Mouse (Mus musculus) v-Abl transformed pro-B cells (cell line): ENCODE measurements at regions not wholly inside any gene's neighbourhood (a gene's known extent, or its start where the extent isn't known, plus 50 kb on each side); places are given as distances from the start of the nearest gene placed in this dataset.

ENCODE experiments used
- in situ Hi-C, 2 experiments: fragments of 400-800 bp; cut with MboI; formaldehyde crosslinking; loops; one replicate each; pipeline ENCODE4 v1.15.1; 2025; ENCODE audit not compliant: unreplicated experiment in 2 of 2

- in situ Hi-C loops, result loop anchor here (5.0 to 25.0 kb wide), 4 partner anchors 375 to 1730 kb away; partner anchors contain the start of gene Hoxa7 (in 1 of the 2)
Measured at GRCm38 (mm10) chr6:51207587-51208361, 224.7 kb upstream of the Nfe2l3 start.

DNA sequence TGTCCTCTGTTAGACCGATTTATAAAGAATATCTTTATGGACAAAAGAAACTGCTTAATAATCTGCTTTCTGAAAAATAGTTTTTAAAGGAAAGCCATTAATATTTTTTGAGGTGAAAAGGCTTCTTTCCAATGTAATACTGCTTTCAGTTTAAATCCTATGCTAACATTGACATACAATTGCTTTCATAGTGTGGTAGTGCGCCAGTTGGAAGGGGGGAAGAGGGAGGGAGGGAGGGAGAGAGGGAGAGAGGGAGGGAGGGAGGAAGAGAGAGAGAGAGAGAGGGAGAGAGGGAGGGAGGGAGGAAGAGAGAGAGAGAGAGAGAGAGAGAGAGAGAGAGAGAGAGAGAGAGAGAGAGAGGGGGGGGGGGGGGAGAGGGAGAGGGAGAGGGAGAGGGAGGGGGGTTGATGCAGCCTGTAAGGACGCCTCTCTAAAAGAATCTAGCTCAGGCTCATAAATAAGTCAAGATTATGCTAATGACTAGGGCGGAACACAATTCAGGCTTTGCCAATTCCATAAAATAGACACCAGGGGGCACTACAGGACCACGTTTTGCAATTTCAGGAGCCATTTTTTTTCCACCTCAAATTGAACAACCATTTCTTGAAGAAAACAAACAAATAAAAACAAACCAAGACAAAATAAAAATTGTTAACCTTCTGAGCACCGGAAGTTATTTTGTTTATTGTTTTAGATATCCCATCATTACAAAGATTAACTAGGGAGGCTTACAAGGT, 223.6 kb upstream of the Nfe2l3 start:
- in situ Hi-C loops, result loop anchor here (5.0 to 25.0 kb wide), 4 partner anchors 373 to 1728 kb away; partner anchors contain the start of gene Hoxa7 (in 1 of the 2)

DNA sequence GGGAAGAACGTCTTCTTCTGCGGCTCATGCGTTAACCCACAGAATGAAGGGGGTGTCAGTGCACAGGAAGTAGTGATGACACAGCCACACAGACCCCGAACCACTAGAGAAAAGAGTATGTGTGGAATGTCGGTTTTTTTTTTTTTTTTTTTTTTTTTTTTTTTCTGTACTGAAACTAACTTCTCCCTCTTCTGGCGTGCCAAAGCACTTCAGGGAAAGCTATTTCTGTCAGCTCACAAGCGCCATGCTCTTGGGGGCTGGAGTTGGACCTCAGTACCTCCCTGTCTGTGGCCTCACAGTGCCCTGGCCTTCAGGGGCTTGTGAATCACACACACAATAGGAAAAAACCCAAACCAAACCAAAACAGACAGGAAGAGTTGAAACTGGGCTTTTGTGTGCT, 221.1 kb upstream of the Nfe2l3 start:
- in situ Hi-C loops, result loop anchor here (5.0 to 25.0 kb wide), 5 partner anchors 156 to 1726 kb away; partner anchors contain the start of gene Hoxa7 (in 1 of the 2)

- in situ Hi-C loops, result loop anchor here (5.0 to 25.0 kb wide), 5 partner anchors 155 to 1725 kb away; partner anchors contain the start of gene Hoxa7 (in 1 of the 2)
Measured at GRCm38 (mm10) chr6:51212216-51212615, 220.3 kb upstream of the Nfe2l3 start.

- in situ Hi-C loops, result loop anchor here in 1 of 2 experiments (25.0 kb wide), 1 partner anchor 1722 kb away; no protein-coding TSS in a partner anchor
Measured at GRCm38 (mm10) chr6:51215371-51215770, 217.1 kb upstream of the Nfe2l3 start.

- in situ Hi-C loops, result loop anchor here in 1 of 2 experiments (25.0 kb wide), 1 partner anchor 1721 kb away; no protein-coding TSS in a partner anchor
Measured at GRCm38 (mm10) chr6:51216472-51216871, 216.0 kb upstream of the Nfe2l3 start.

GRCm38 (mm10) chr6:51219691-51220090, 212.8 kb upstream of the Nfe2l3 start:
- in situ Hi-C loops, result loop anchor here in 1 of 2 experiments (5.0 to 25.0 kb wide), 2 partner anchors 163 to 1718 kb away; no protein-coding TSS in a partner anchor

DNA sequence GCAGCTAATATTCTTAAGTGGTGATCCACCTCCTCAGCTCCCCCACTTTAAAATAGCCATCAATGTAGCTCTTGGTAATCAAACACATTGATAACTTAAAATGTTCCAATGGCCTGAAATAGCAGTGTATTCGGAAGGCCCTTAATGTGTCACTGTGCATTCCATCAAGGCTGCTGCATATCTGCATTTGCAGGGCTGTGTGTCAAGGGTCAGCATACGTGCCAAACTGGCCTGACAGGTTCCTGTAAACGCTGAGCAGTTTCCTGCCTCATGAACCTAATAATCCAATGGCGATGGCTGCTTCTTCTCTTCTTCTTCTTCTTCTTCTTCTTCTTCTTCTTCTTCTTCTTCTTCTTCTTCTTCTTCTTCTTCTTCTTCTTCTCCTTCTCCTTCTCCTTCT, 211.7 kb upstream of the Nfe2l3 start:
- in situ Hi-C loops, result loop anchor here in 1 of 2 experiments (5.0 to 25.0 kb wide), 2 partner anchors 162 to 1717 kb away; no protein-coding TSS in a partner anchor

DNA sequence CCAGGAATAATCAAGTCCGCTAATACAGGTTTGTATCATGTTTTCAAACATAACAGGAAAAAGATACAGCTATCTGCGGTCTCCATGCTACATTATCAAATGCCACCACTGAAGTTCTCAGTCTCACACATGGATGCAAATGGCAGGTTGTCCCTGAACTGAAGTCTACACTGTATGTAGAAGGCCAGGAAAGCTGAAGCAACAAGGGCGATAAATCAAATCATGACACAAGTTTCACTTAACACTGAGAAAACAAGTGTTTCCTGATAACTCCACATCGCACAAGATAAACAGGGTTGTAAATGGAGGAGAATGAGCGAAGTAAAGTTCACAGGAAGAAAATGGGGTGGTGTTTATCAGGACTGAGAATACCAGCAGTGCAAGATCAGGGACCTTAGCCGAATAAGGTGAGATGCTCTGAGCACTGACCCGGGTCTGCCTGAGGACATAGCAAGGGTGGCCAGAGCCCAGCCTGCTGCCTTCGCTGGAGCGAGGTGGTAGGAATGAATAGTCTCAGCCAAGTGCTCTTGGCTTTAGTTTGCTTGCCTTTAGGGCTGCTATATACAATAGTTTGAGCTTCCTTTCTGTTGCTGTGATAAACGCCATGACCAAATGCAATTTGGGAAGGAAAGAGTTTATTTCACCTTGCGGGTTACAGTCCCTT, 196.3 kb upstream of the Nfe2l3 start:
- in situ Hi-C loops, result no loop called here

DNA sequence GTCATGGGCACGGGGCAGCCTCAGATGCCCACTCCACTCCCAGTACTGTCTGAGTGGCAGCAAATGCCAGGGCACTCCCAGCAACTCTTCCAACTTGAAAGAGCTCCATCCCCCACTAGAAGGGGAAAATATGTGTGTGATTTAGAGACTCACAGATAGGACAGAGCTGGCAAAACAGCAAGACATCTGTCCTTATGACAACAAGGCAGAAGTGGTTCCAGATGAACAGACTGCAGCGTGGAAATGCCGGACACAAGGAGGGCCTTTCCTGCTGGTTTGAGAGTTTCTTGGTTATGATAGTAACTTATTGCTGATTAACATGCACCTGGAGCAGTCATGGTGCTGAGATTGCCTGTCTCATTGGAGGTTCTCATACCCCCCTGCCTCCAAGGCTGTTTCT, 192.4 kb upstream of the Nfe2l3 start:
- in situ Hi-C loops, result no loop called here

DNA sequence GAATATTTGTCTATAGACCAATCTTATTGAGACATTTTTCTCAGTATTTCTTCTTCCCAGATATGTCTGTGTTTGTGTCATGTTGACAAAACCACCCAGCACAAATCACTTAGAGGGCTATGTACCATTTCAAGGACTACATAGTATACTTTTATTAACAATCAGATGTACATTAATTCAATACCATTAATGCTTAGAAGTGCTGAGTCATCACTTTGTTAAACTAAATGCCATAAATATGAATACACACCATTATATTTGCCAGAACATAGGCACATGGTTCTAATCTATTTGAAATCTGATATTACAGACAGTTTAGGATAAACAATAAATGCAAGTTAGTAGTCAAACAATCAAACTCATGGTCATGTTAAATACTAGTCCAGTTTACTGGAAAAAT, 182.2 kb upstream of the Nfe2l3 start:
- in situ Hi-C loops, result no loop called here

DNA sequence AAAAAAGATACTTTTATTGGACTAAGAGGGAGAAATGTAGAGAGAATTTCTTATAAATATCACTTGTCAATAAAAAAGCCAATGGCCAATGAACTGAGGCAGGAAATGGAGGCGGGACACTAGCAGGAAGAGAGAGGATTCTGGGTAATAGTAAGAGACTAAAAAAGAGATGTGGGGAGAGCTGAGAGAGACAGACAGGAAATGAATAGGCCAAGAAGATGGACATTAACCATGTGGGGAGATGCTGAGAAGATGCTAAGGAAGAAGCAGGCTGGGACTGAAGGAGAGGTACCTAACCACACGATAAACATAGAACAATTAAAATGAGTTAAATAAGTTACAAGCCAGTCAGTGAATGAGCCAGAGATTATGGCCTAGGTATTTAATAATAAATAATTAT, 181.0 kb upstream of the Nfe2l3 start:
- in situ Hi-C loops, result no loop called here

DNA sequence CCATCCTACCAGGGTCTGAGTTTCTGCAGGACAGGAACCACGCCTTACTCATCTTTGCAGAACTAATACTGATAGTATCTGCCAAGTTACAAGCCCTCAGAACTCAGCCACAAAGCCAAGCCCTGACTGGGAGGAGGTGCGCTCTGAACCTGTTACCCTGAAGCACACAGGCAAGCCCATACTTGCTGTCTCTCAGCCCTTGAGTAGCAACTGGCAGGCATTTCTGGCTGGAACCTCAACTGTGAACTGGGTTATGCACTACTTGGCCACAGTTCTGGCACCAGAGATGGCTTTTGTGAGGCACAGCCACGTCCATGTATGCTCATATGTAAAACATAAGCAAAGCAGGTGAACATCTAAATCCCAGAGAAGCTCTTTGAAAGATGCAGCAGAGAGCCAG, 179.7 kb upstream of the Nfe2l3 start:
- in situ Hi-C loops, result no loop called here

GRCm38 (mm10) chr6:51256631-51257030, 175.8 kb upstream of the Nfe2l3 start:
- in situ Hi-C loops, result no loop called here

GRCm38 (mm10) chr6:51257524-51257923, 174.9 kb upstream of the Nfe2l3 start:
- in situ Hi-C loops, result no loop called here

DNA sequence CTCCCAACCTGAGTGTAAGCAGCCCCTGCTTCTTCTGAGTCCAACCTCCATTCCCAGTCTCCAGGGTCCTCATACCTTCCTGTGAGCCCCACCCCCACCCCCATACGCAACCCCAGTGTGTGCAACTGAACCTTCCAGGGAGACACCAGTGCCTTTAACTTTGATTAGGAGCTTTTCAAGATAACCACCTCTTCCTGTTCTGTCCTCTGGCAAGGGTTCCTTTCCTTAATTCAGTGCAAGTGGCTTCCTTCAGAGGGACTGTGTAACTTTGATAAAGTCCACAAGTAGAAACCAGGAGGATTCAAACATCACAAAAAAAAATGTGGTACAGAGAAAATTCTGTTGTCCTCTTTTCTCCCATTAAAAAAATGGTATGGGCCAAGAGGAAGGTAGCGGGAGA, 174.2 kb upstream of the Nfe2l3 start:
- in situ Hi-C loops, result no loop called here

GRCm38 (mm10) chr6:51263595-51263994, 168.9 kb upstream of the Nfe2l3 start:
- in situ Hi-C loops, result no loop called here

GRCm38 (mm10) chr6:51265329-51265728, 167.1 kb upstream of the Nfe2l3 start:
- in situ Hi-C loops, result no loop called here

DNA sequence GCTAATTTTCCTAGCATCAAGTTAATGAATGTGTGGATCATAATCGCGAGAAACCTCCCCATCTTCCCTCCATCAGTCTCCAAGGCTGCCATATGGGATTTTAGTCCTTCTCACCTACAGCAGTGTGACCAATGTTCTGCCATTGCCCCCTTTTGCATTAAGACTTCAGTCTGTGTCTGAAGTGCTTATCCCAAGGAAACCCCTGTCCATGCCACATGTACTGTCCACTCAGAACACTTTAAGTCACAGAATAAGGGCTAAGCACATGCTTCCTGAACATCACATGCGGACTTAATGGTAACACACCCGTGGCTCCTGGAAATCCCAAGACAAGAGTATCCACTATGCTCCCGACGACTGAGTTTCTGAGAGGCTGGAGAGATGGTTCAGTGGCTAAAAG, 165.7 kb upstream of the Nfe2l3 start:
- in situ Hi-C loops, result no loop called here

GRCm38 (mm10) chr6:51267888-51268287, 164.6 kb upstream of the Nfe2l3 start:
- in situ Hi-C loops, result no loop called here

DNA sequence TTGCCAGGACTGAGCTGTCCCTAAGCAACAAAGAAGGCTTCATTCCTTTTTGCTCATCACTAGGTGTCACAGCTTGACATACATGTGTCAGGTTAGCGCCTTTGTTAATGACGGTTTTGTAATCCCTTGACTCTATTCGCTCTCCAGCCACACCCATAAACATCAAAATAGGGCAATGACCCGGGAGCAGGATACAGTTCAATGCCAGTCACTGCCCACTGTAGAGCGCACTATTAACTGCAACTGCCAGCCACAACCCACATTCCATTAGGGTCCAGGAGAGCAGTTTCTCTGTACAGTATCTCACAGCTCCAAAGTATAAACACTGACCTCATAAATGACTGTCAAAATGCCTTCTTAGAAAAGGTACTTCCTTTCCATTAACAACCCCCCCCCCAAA, 163.5 kb upstream of the Nfe2l3 start:
- in situ Hi-C loops, result no loop called here
